Mouse (Mus musculus): ENCODE results near the gene Plekha6.

- TF ChIP-seq GATA1 (IDR thresholded peaks at IDR 0.05; ENCODE audit: borderline replicate concordance, low read length) (no peak), FLI1 (IDR thresholded peaks at IDR 0.05; ENCODE audit: low read length) (no peak)
Measured at GRCm38 (mm10) chr1:133219106-133219505, 55.1 kb downstream of the Plekha6 start.
